Mouse (Mus musculus) lung, postnatal 0 days (tissue): Measurements from ENCODE around the gene Slc45a3. TPM values are rescaled to one million over a fixed set of nuclear protein-coding genes. Genes with fewer than 3 reads are reported as not detected.

Source experiments
- ATAC-seq: fragments of 200-750 bp; cut with Nextera tagmentation; 2 replicates; pipeline ENCODE4 v1.8.0; 2017; ENCODE audit warnings: moderate library complexity
- DNase-seq: peaks from one replicate; pipeline ENCODE4 v3.0.0-alpha.2; 2016; ENCODE audit warnings: low spot score
- H3K27ac ChIP-seq: fragments of 300-500 bp; sonication (generic); 2 replicates; pipeline ENCODE4 v1.5.1; 2014; ENCODE audit warnings: antibody characterized with exemption, mild to moderate bottlenecking, low read length, mixed read lengths
- H3K27me3 ChIP-seq: fragments of 300-500 bp; sonication (generic); replicated peaks from 2 replicates; pipeline ENCODE4 v1.6.1; 2014; ENCODE audit warnings: low read length, mixed read lengths; ENCODE audit not compliant: insufficient read depth
- H3K36me3 ChIP-seq: fragments of 300-500 bp; sonication (generic); 2 replicates; pipeline ENCODE4 v1.6.1; 2014; ENCODE audit warnings: low read length, mixed read lengths; ENCODE audit not compliant: insufficient read depth
- H3K4me1 ChIP-seq: fragments of 300-500 bp; sonication (generic); 2 replicates; pipeline ENCODE4 v1.6.1; 2014; ENCODE audit warnings: antibody characterized with exemption, low read depth, low read length, mixed read lengths; ENCODE audit not compliant: insufficient read depth
- H3K4me2 ChIP-seq: fragments of 300-500 bp; sonication (generic); replicated peaks from 2 replicates; pipeline ENCODE4 v1.6.1; 2014; ENCODE audit warnings: low read depth, mild to moderate bottlenecking, low read length, moderate library complexity, mixed read lengths
- H3K4me3 ChIP-seq: fragments of 300-500 bp; sonication (generic); 2 replicates; pipeline ENCODE4 v1.5.1; 2014; ENCODE audit warnings: low read depth, low read length
- H3K9ac ChIP-seq: fragments of 300-500 bp; sonication (generic); replicated peaks from 2 replicates; pipeline ENCODE4 v1.6.1; 2014; ENCODE audit warnings: low read depth, mild to moderate bottlenecking
- H3K9me3 ChIP-seq: fragments of 300-500 bp; sonication (generic); 2 replicates; pipeline ENCODE4 v1.6.1; 2016; ENCODE audit warnings: low read length, mixed read lengths
- CTCF ChIP-seq: IDR thresholded peaks from 2 replicates; pipeline ENCODE4 v1.5.1; 2016; ENCODE audit warnings: antibody characterized with exemption, mild to moderate bottlenecking
- EP300 ChIP-seq: IDR thresholded peaks from 2 replicates; pipeline ENCODE4 v1.6.1; 2016; ENCODE audit warnings: antibody characterized with exemption, mild to moderate bottlenecking, control low read depth
- whole genome bisulfite sequencing: fragments of 180-500 bp; shearing (Covaris S2); extraction: QIAGEN DNeasy Blood & Tissue Kit; methylation state at CpG from one replicate; pipeline ENCODE4 v1.1.7; 2014; 5-methylcytosine and 5-hydroxymethylcytosine counted together
- polyA plus RNA-seq: library from polyadenylated mRNA; unstranded; fragments of >200 nt; fragmentation: Nextera tagmentation; extraction: Ambion mirVana; gene quantifications from 2 replicates; pipeline ENCODE4 v1.2.1, GENCODE M21; 2015

The Slc45a3 gene
- polyA plus RNA-seq, 1 experiment from 2014 or later: 5.7 TPM

DNA sequence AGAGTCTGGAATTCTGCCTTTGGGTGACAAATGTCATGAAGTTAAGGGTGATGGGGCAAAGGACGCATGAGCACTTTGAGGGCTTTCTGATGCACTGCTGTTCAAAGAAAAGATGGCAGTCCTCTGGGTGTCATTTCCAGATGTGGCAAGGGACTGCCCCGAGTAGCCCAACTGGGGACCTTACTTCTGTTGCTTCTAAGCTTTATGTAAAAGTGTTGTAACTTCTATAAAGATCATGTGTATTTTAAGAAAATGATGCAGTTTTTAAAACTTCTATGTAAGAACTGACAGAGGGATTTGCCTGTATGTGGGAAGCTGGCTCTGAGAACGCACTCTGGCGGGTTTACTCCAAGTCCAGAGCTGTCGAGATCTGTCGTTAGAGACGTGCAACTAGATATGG is 69.4 kb downstream of the Slc45a3 start:
- no peaks in the 10 kb centered on the region for H3K9me3 ChIP-seq
- H3K4me3 ChIP-seq: no peak overlapping the region
- H3K9ac ChIP-seq: no peak overlapping the region
- peaks cover 20% of the 10 kb centered on the region; the same call in 1 of the 2 replicates for H3K36me3 ChIP-seq
- TF ChIP-seq EP300: no peak
- no peak for TF ChIP-seq CTCF
- DNase-seq (no peak), ATAC-seq (no peak)
- H3K27me3 ChIP-seq: no peaks in the 10 kb centered on the region
- no peak overlapping the region for H3K27ac ChIP-seq
- H3K4me2 ChIP-seq: no peak overlapping the region
- WGBS: 74% methylated on average over 7 of the region's 7 CpGs
- no peaks in the 10 kb centered on the region; the same call in 1 of the 2 replicates for H3K4me1 ChIP-seq

Other genes with a start within 250 kb of the Slc45a3 start
- gene Slc26a9, start 218.9 kb upstream of the Slc45a3 start, polyA plus RNA-seq: 10.9 and 12.3 TPM in 2 replicates
- 1.6 TPM in 2 replicates for gene Pm20d1, start 165.6 kb upstream of the Slc45a3 start, polyA plus RNA-seq
- gene Slc41a1, start 135.5 kb upstream of the Slc45a3 start, polyA plus RNA-seq: 12.1 and 13.1 TPM in 2 replicates
- 23.1 and 26.3 TPM in 2 replicates for gene Rab29, start 95.7 kb upstream of the Slc45a3 start, polyA plus RNA-seq
- gene Nucks1, start 52.4 kb upstream of the Slc45a3 start, polyA plus RNA-seq: 19.1 and 20.9 TPM in 2 replicates
- gene Elk4, start 44.6 kb downstream of the Slc45a3 start, polyA plus RNA-seq: 26.3 and 28.0 TPM in 2 replicates
- 7.5 and 8.4 TPM in 2 replicates for gene Mfsd4a, start 105.1 kb downstream of the Slc45a3 start, polyA plus RNA-seq
- 6.5 and 6.9 TPM in 2 replicates for gene Cdk18, start 176.7 kb downstream of the Slc45a3 start, polyA plus RNA-seq
- gene Lemd1, start 228.5 kb downstream of the Slc45a3 start, polyA plus RNA-seq: 0.79 TPM in 1 of 2 replicates, not detected in the other
- gene AC124108.1, start 228.5 kb downstream of the Slc45a3 start, polyA plus RNA-seq: not detected in 2 replicates